Comparison of ENCODE assay signal across 8 mouse cellular contexts in genomic region chr1:63112151-63112864, GRCm38 (mm10). TPM values are rescaled to one million over a fixed set of nuclear protein-coding genes. Genes with fewer than 3 reads are reported as not detected.
DNase-seq lines count a peak whose midpoint lies in the region; ATAC-seq and TF ChIP-seq lines count a peak whose summit lies in the region.

No protein-coding gene starts in this region.

- H3K79me2 ChIP-seq in MEL (ENCODE audit: control insufficient read depth, insufficient read depth, low read length, poor library complexity): peaks cover 74% of the 10 kb centered on the region

- H3K36me3 ChIP-seq in MEL (ENCODE audit: control insufficient read depth in 1 of 2, insufficient read depth in 2 of 2, low read length in 2 of 2): peaks cover 0 to 16% of the 10 kb centered on the region in 2 experiments; a peak in 3 of 4 replicates
- no peaks in the 10 kb centered on the region for H3K36me3 ChIP-seq in forebrain, postnatal 0 days (ENCODE audit: insufficient read depth)
- H3K36me3 ChIP-seq in midbrain, embryonic 11.5 days (ENCODE audit: control insufficient read depth, insufficient read depth, low read length): no peaks in the 10 kb centered on the region

- peak overlapping the region; percentile 79 for H3K4me2 ChIP-seq in forebrain, postnatal 0 days (ENCODE audit: low read depth)
- peak overlapping the region; percentile 69 for H3K4me2 ChIP-seq in midbrain, embryonic 11.5 days

- no peaks in the 10 kb centered on the region for H3K27me3 ChIP-seq in MEL (ENCODE audit: control insufficient read depth in 1 of 2, insufficient read depth in 2 of 2, low read length in 2 of 2)
- no peaks in the 10 kb centered on the region for H3K27me3 ChIP-seq in forebrain, postnatal 0 days (ENCODE audit: insufficient read depth, low read length)
- H3K27me3 ChIP-seq in midbrain, embryonic 11.5 days (ENCODE audit: control insufficient read depth, insufficient read depth, low read length): no peaks in the 10 kb centered on the region

- 35% methylated on average over 8 of the region's 8 CpGs for WGBS in forebrain, postnatal 0 days
- WGBS in midbrain, embryonic 11.5 days: 42% methylated on average over 8 of the region's 8 CpGs

- peak overlapping the region; percentile 83 for H3K27ac ChIP-seq in MEL (ENCODE audit: control insufficient read depth, low read depth, low read length)
- H3K27ac ChIP-seq in forebrain, postnatal 0 days (ENCODE audit: low read depth, low read length): peak overlapping the region; percentile 96
- H3K27ac ChIP-seq in midbrain, embryonic 11.5 days (ENCODE audit: low read depth, low read length): no peak overlapping the region

- H3K9me3 ChIP-seq in MEL (replicated peaks; ENCODE audit: insufficient read depth, low read length): no peaks in the 10 kb centered on the region
- H3K9me3 ChIP-seq in forebrain, postnatal 0 days (ENCODE audit: low read length): no peaks in the 10 kb centered on the region
- H3K9me3 ChIP-seq in midbrain, embryonic 11.5 days (ENCODE audit: control insufficient read depth, low read length): no peaks in the 10 kb centered on the region

- TF ChIP-seq RAD21 in MEL (IDR thresholded peaks at IDR 0.05; ENCODE audit: low read depth, low read length): no peak

- DNase-seq in kidney, adult 18-20 months: peak; percentile 15
- DNase-seq in kidney, postnatal 10 days: no peak
- DNase-seq in MEL (ENCODE audit: low read depth, low spot score): no peak
- no peak for DNase-seq in forebrain, postnatal 0 days
- peak; percentile 83 for DNase-seq in midbrain, embryonic 11.5 days (ENCODE audit: low spot score, missing footprints)
- no peak for DNase-seq in spleen, adult 18-20 months
- DNase-seq in urinary bladder, postnatal 10 days (ENCODE audit: low spot score): no peak

- peak overlapping the region; percentile 99 for H3K9ac ChIP-seq in MEL (ENCODE audit: control insufficient read depth, low read depth, low read length, poor library complexity, severe bottlenecking)
- H3K9ac ChIP-seq in forebrain, postnatal 0 days: peak overlapping the region; percentile 99; the same call in 1 of the 2 replicates
- H3K9ac ChIP-seq in midbrain, embryonic 11.5 days (ENCODE audit: low read length): peak overlapping the region; percentile 100

- peak overlapping the region; percentile 68 to 99 for H3K4me3 ChIP-seq in MEL (ENCODE audit: control insufficient read depth in 1 of 2, insufficient read depth in 1 of 2, low read depth in 2 of 2, low read length in 2 of 2)
- H3K4me3 ChIP-seq in forebrain, postnatal 0 days (ENCODE audit: low read depth, low read length): peak overlapping the region; percentile 96
- H3K4me3 ChIP-seq in midbrain, embryonic 11.5 days (ENCODE audit: low read depth, low read length): peak overlapping the region; percentile 97

- no peak for TF ChIP-seq POLR2A in MEL (IDR thresholded peaks at IDR 0.05; ENCODE audit: control insufficient read depth in 1 of 2, insufficient read depth in 1 of 2, low read depth in 1 of 2, low read length in 2 of 2, poor library complexity in 1 of 2)

- H3K4me1 ChIP-seq in MEL (ENCODE audit: control insufficient read depth in 1 of 2, insufficient read depth in 2 of 2, low read length in 2 of 2): peaks cover 2 to 14% of the 10 kb centered on the region in 2 experiments; a peak in 3 of 4 replicates
- H3K4me1 ChIP-seq in forebrain, postnatal 0 days (ENCODE audit: insufficient read depth): 0 out of 2 replicates have a peak, but pooled peaks cover 5% of the 10 kb centered on the region
- H3K4me1 ChIP-seq in midbrain, embryonic 11.5 days (ENCODE audit: control insufficient read depth, insufficient read depth, low read length): peaks cover 17% of the 10 kb centered on the region

- TF ChIP-seq CTCF in MEL (IDR thresholded peaks at IDR 0.05 in 2 of 3, conservative IDR thresholded peaks at IDR 0.05 in 1 of 3; ENCODE audit: control insufficient read depth in 1 of 3, insufficient read depth in 1 of 3, low read depth in 2 of 3, low read length in 3 of 3, poor library complexity in 1 of 3, severe bottlenecking in 1 of 3): no peak
- TF ChIP-seq CTCF in forebrain, postnatal 0 days (IDR thresholded peaks at IDR 0.05; ENCODE audit: low read depth): no peak

- no peak for TF ChIP-seq EP300 in MEL (IDR thresholded peaks at IDR 0.05; ENCODE audit: low read depth in 1 of 2, low read length in 2 of 2)

- no peak for ATAC-seq in forebrain, postnatal 0 days
- ATAC-seq in midbrain, embryonic 11.5 days (ENCODE audit: low FRiP score): no peak
- no peak for ATAC-seq in megakaryocyte progenitor cell, adult 5-6 weeks (replicated peaks; ENCODE audit: poor library complexity)

TF ChIP-seq in MEL, 35 proteins besides CTCF, POLR2A, EP300 and RAD21:
- peak; percentile 63; the same call in 1 of the 2 replicates for TF ChIP-seq ZNF384 (IDR thresholded peaks at IDR 0.05; ENCODE audit: low read depth, low read length)
- TF ChIP-seq MAZ (IDR thresholded peaks at IDR 0.05; ENCODE audit: low read depth, low read length): no peak

RNA-seq across cellular contexts. Expression of gene Ino80d, which starts 2.2 kb away (rescaled TPM):
- total RNA-seq in MEL (2012; rRNA removed): 4.0 and 4.3 TPM in 2 replicates
- polyA plus RNA-seq in MEL (2012; ENCODE audit: insufficient read depth in 1 of 2, insufficient read length in 2 of 2, low read depth in 1 of 2, low replicate concordance in 2 of 2, missing spikeins in 1 of 2): 1 to 10 TPM in 1 of 2 experiments, not detected in 1; 5.8 TPM
- total RNA-seq in forebrain, postnatal 0 days (2014; rRNA removed): 9.1 and 11.9 TPM in 2 replicates
- polyA plus RNA-seq in forebrain, postnatal 0 days (2015; fragmentation: Nextera tagmentation; extraction: Ambion mirVana): 2.5 and 5.7 TPM in 2 replicates
- 7.8 and 8.8 TPM in 2 replicates for polyA plus RNA-seq in midbrain, embryonic 11.5 days (2014; fragmentation: Nextera tagmentation; extraction: Ambion mirVana)
- 59.3 and 66.1 TPM in 2 replicates for total RNA-seq in megakaryocyte progenitor cell, adult 5-6 weeks (2015)
- total RNA-seq in megakaryocyte progenitor cell, adult 5-6 weeks (2017): 19.9 and 23.9 TPM in 2 replicates

Comparison
In these comparisons a context has a peak if more than half of its experiments do, and no peak if none do; other contexts are left out.
1. DNase-seq: peak in kidney, adult 18-20 months (single experiment) and midbrain, embryonic 11.5 days (single experiment); none in kidney, postnatal 10 days (single experiment), MEL (single experiment), forebrain, postnatal 0 days (single experiment), spleen, adult 18-20 months (0 of 2) and urinary bladder, postnatal 10 days (single experiment).
2. Peak in every context shown above with its lines, with median percentiles within 50 percentile points of each other: H3K4me3 ChIP-seq and H3K9ac ChIP-seq.